Mouse (Mus musculus): ENCODE data around the gene Trim71. TPM values are rescaled to one million over a fixed set of nuclear protein-coding genes. Genes with fewer than 3 reads are reported as not detected.

Trim71 gene
- total and polyA plus RNA-seq, 2 experiments: not detected

DNA sequence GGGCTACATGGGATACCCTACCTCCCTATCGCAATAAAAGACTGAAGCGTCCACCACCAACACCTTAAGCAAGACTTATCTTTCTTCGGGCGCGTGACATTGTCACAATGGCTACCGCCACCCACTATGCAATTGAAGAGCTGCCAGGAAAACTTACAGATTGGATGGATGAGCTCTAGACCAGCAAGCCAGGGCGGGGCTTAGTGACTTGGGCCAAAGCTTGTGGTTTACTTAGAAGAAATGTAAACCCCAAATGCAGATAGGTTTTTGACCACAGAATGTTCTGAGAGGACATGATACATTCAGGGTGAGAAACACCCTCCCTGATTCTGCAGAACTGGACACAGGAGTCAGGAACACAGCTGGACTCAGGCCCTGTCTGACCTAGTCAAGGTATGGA, 63.1 kb downstream of the Trim71 start:
- 93% methylated on average over 7 of the region's 7 CpGs for WGBS
- Histone ChIP-seq H3K9ac (ENCODE audit: low read depth, low read length) (no peak overlapping the region), H3K27ac (replicated peaks; ENCODE audit: insufficient read depth, low read depth, low read length) (no peak overlapping the region), H3K36me3 (ENCODE audit: control insufficient read depth, insufficient read depth, low read length) (no peaks in the 10 kb centered on the region), H3K79me2 (ENCODE audit: control insufficient read depth, insufficient read depth, low read length) (no peaks in the 10 kb centered on the region), H3K4me3 (ENCODE audit: insufficient read depth, low read depth, low read length) (no peak overlapping the region), H3K27me3 (ENCODE audit: control insufficient read depth, insufficient read depth, low read length) (no peaks in the 10 kb centered on the region), H3K4me1 (ENCODE audit: control insufficient read depth, insufficient read depth, low read length) (no peaks in the 10 kb centered on the region)
- no peak for TF ChIP-seq CTCF (IDR thresholded peaks at IDR 0.05; ENCODE audit: low read depth, low read length)
- no peak for TF ChIP-seq POLR2A (IDR thresholded peaks at IDR 0.05; ENCODE audit: extremely low read depth, insufficient read depth, low read length)
- no peak for DNase-seq (ENCODE audit: extremely low read depth, low read depth, low spot score)

- TF ChIP-seq POLR2A (IDR thresholded peaks at IDR 0.05; ENCODE audit: extremely low read depth, insufficient read depth, low read length) (no peak), CTCF (IDR thresholded peaks at IDR 0.05; ENCODE audit: low read depth, low read length) (peak; percentile 53)
- Histone ChIP-seq H3K27ac (replicated peaks; ENCODE audit: insufficient read depth, low read depth, low read length) (no peak overlapping the region), H3K27me3 (ENCODE audit: control insufficient read depth, insufficient read depth, low read length) (no peaks in the 10 kb centered on the region), H3K36me3 (ENCODE audit: control insufficient read depth, insufficient read depth, low read length) (no peaks in the 10 kb centered on the region), H3K9ac (ENCODE audit: low read depth, low read length) (no peak overlapping the region), H3K4me1 (ENCODE audit: control insufficient read depth, insufficient read depth, low read length) (no peaks in the 10 kb centered on the region), H3K79me2 (ENCODE audit: control insufficient read depth, insufficient read depth, low read length) (no peaks in the 10 kb centered on the region), H3K4me3 (ENCODE audit: insufficient read depth, low read depth, low read length) (no peak overlapping the region)
- 23% methylated on average over 15 of the region's 15 CpGs for WGBS
- DNase-seq (ENCODE audit: extremely low read depth, low read depth, low spot score): peak; percentile 34
Observed at GRCm38 (mm10) chr9:114499783-114500515, 64.2 kb downstream of the Trim71 start.

- Histone ChIP-seq H3K4me3 (ENCODE audit: insufficient read depth, low read depth, low read length) (no peak overlapping the region), H3K9ac (ENCODE audit: low read depth, low read length) (no peak overlapping the region), H3K4me1 (ENCODE audit: control insufficient read depth, insufficient read depth, low read length) (no peaks in the 10 kb centered on the region), H3K79me2 (ENCODE audit: control insufficient read depth, insufficient read depth, low read length) (no peaks in the 10 kb centered on the region), H3K36me3 (ENCODE audit: control insufficient read depth, insufficient read depth, low read length) (no peaks in the 10 kb centered on the region), H3K27ac (replicated peaks; ENCODE audit: insufficient read depth, low read depth, low read length) (no peak overlapping the region), H3K27me3 (ENCODE audit: control insufficient read depth, insufficient read depth, low read length) (no peaks in the 10 kb centered on the region)
- peak; percentile 39 for DNase-seq (ENCODE audit: extremely low read depth, low read depth, low spot score)
- TF ChIP-seq POLR2A (IDR thresholded peaks at IDR 0.05; ENCODE audit: extremely low read depth, insufficient read depth, low read length) (no peak), CTCF (IDR thresholded peaks at IDR 0.05; ENCODE audit: low read depth, low read length) (peak; percentile 95)
- 6% methylated on average over 11 of the region's 11 CpGs for WGBS
Observed at GRCm38 (mm10) chr9:114498218-114498617, 66.0 kb downstream of the Trim71 start.

GRCm38 (mm10) chr9:114496469-114496868, 67.7 kb downstream of the Trim71 start:
- Histone ChIP-seq H3K27me3 (ENCODE audit: control insufficient read depth, insufficient read depth, low read length) (no peaks in the 10 kb centered on the region), H3K79me2 (ENCODE audit: control insufficient read depth, insufficient read depth, low read length) (no peaks in the 10 kb centered on the region), H3K9ac (ENCODE audit: low read depth, low read length) (no peak overlapping the region), H3K36me3 (ENCODE audit: control insufficient read depth, insufficient read depth, low read length) (no peaks in the 10 kb centered on the region), H3K27ac (replicated peaks; ENCODE audit: insufficient read depth, low read depth, low read length) (no peak overlapping the region), H3K4me1 (ENCODE audit: control insufficient read depth, insufficient read depth, low read length) (no peaks in the 10 kb centered on the region), H3K4me3 (ENCODE audit: insufficient read depth, low read depth, low read length) (no peak overlapping the region)
- DNase-seq (ENCODE audit: extremely low read depth, low read depth, low spot score): no peak
- WGBS: 80% methylated on average over 7 of the region's 7 CpGs
- no peak for TF ChIP-seq POLR2A (IDR thresholded peaks at IDR 0.05; ENCODE audit: extremely low read depth, insufficient read depth, low read length)
- TF ChIP-seq CTCF (IDR thresholded peaks at IDR 0.05; ENCODE audit: low read depth, low read length): no peak

DNA sequence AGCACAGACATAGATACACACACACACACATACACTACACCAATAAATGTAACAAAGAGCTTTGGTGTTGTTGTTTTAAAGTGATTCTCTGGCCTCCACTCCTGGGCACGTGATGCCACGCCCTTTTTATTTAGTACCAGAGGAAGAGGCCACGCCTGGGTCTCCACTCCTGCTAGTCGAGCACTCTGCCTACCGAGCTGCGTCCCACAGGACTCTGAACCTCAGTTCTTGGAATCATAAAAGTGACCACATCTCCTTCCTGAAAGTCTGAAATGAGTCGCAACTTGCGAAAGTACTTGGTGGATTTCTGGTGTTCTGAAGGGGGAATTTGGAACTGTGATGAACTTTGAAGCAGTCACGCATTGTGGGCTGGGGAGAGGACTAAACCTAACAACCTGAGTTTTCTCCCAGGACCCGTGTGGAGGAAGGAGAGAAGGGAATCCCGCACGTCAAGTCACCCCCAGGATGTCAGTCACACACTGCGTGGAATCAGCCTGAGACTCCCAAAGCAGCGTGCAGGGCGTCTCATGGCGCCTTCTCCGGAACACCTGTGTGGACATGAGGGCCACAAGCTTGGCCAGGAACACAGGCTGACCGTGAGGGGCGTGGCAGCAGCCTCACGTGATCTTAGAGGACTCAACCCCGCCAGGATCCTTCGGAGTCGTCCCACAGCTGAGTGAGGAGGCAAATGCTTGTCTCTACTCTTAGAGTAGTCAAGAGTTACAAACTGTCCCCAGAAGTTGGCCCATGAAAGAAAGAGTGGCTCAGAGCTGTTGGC, 76.5 kb downstream of the Trim71 start:
- TF ChIP-seq POLR2A (IDR thresholded peaks at IDR 0.05; ENCODE audit: extremely low read depth, insufficient read depth, low read length) (no peak), CTCF (IDR thresholded peaks at IDR 0.05; ENCODE audit: low read depth, low read length) (no peak)
- H3K36me3 ChIP-seq (ENCODE audit: control insufficient read depth, insufficient read depth, low read length): no peaks in the 10 kb centered on the region
- H3K27me3 ChIP-seq (ENCODE audit: control insufficient read depth, insufficient read depth, low read length): no peaks in the 10 kb centered on the region
- no peak overlapping the region for H3K9ac ChIP-seq (ENCODE audit: low read depth, low read length)
- H3K27ac ChIP-seq (replicated peaks; ENCODE audit: insufficient read depth, low read depth, low read length): no peak overlapping the region
- 85% methylated on average over 23 of the region's 23 CpGs for WGBS
- H3K4me3 ChIP-seq (ENCODE audit: insufficient read depth, low read depth, low read length): no peak overlapping the region
- H3K4me1 ChIP-seq (ENCODE audit: control insufficient read depth, insufficient read depth, low read length): no peaks in the 10 kb centered on the region
- no peak for DNase-seq (ENCODE audit: extremely low read depth, low read depth, low spot score)
- no peaks in the 10 kb centered on the region for H3K79me2 ChIP-seq (ENCODE audit: control insufficient read depth, insufficient read depth, low read length)

GRCm38 (mm10) chr9:114486808-114487207, 77.4 kb downstream of the Trim71 start:
- H3K27ac ChIP-seq (replicated peaks; ENCODE audit: insufficient read depth, low read depth, low read length): no peak overlapping the region
- no peak overlapping the region for H3K9ac ChIP-seq (ENCODE audit: low read depth, low read length)
- H3K79me2 ChIP-seq (ENCODE audit: control insufficient read depth, insufficient read depth, low read length): no peaks in the 10 kb centered on the region
- no peaks in the 10 kb centered on the region for H3K36me3 ChIP-seq (ENCODE audit: control insufficient read depth, insufficient read depth, low read length)
- no peaks in the 10 kb centered on the region for H3K4me1 ChIP-seq (ENCODE audit: control insufficient read depth, insufficient read depth, low read length)
- no peak for TF ChIP-seq POLR2A (IDR thresholded peaks at IDR 0.05; ENCODE audit: extremely low read depth, insufficient read depth, low read length)
- TF ChIP-seq CTCF (IDR thresholded peaks at IDR 0.05; ENCODE audit: low read depth, low read length): no peak
- 83% methylated on average over 4 of the region's 4 CpGs for WGBS
- H3K27me3 ChIP-seq (ENCODE audit: control insufficient read depth, insufficient read depth, low read length): no peaks in the 10 kb centered on the region
- no peak overlapping the region for H3K4me3 ChIP-seq (ENCODE audit: insufficient read depth, low read depth, low read length)
- DNase-seq (ENCODE audit: extremely low read depth, low read depth, low spot score): no peak
